Mouse (Mus musculus) fibroblast of lung, adult 2 months (primary cell): ENCODE measurements around the gene Jph2.

Source experiments
- DNase-seq: peaks from one replicate; pipeline ENCODE4 v3.0.0-alpha.2; 2011; ENCODE audit warnings: low read depth

Jph2 gene

GRCm38 (mm10) chr2:163309376-163309775 lies 88.4 kb downstream of the Jph2 start:
- DNase-seq: no peak

- DNase-seq: no peak
Observed at GRCm38 (mm10) chr2:163303037-163303436, 94.8 kb downstream of the Jph2 start.

GRCm38 (mm10) chr2:163301641-163302040 lies 96.2 kb downstream of the Jph2 start:
- no peak for DNase-seq

- DNase-seq: no peak
Observed at GRCm38 (mm10) chr2:163300069-163301060, 97.4 kb downstream of the Jph2 start.

- DNase-seq: no peak
Observed at GRCm38 (mm10) chr2:163296999-163297630, 100.7 kb downstream of the Jph2 start.

GRCm38 (mm10) chr2:163288881-163289379 lies 108.9 kb downstream of the Jph2 start:
- DNase-seq: no peak
